Mouse (Mus musculus) myocyte (in vitro differentiated cells): ENCODE measurements at regions not wholly inside any gene's neighbourhood (a gene's known extent, or its start where the extent isn't known, plus 50 kb on each side); places are given as distances from the start of the nearest gene placed in this dataset.

ENCODE experiments used
- CEBPB ChIP-seq: IDR thresholded peaks from 2 replicates; pipeline ENCODE4 v1.6.1; 2011; ENCODE audit warnings: mild to moderate bottlenecking, moderate library complexity; ENCODE audit not compliant: poor library complexity, insufficient read depth, severe bottlenecking
- MAX ChIP-seq: IDR thresholded peaks from one replicate; pipeline ENCODE4 v1.6.1; 2011; ENCODE audit warnings: low read depth, mild to moderate bottlenecking, control low read depth
- MYOD1 ChIP-seq, 3 experiments: IDR thresholded peaks; one replicate each; pipeline ENCODE4 v1.6.1; 2011; ENCODE audit warnings: control low read depth in 2 of 3, low read depth in 2 of 3, mild to moderate bottlenecking in 2 of 3, moderate library complexity in 1 of 3; ENCODE audit not compliant: insufficient read length in 2 of 3, control insufficient read depth in 1 of 3
- MYOG ChIP-seq, 3 experiments: IDR thresholded peaks; one replicate each; pipeline ENCODE4 v1.6.1; 2011; ENCODE audit warnings: control low read depth in 2 of 3, low read depth in 2 of 3, mild to moderate bottlenecking in 2 of 3; ENCODE audit not compliant: insufficient read length in 2 of 3, control insufficient read depth in 1 of 3, insufficient read depth in 1 of 3
- POLR2A ChIP-seq: IDR thresholded peaks from one replicate; pipeline ENCODE4 v1.6.1; 2011; ENCODE audit warnings: low read depth, mild to moderate bottlenecking, control low read depth, moderate library complexity; ENCODE audit not compliant: insufficient read length
- POLR2AphosphoS2 ChIP-seq: IDR thresholded peaks from one replicate; pipeline ENCODE4 v1.6.1; 2011; ENCODE audit warnings: low read depth, control low read depth; ENCODE audit not compliant: insufficient read length
- REST ChIP-seq: IDR thresholded peaks from one replicate; pipeline ENCODE4 v1.6.1; 2011; ENCODE audit warnings: mild to moderate bottlenecking, control low read depth, moderate library complexity; ENCODE audit not compliant: insufficient read depth, insufficient read length
- TCF12 ChIP-seq: IDR thresholded peaks from one replicate; pipeline ENCODE4 v1.6.1; 2011; ENCODE audit warnings: mild to moderate bottlenecking, control low read depth; ENCODE audit not compliant: poor library complexity, insufficient read depth, severe bottlenecking
- USF1 ChIP-seq: IDR thresholded peaks from one replicate; pipeline ENCODE4 v1.6.1; 2011; ENCODE audit warnings: low read depth, mild to moderate bottlenecking, control low read depth, moderate library complexity

GRCm38 (mm10) chr3:104571935-104572631 is 60.4 kb upstream of the Lrig2 start:
- no peak for TF ChIP-seq POLR2A
- no peak for TF ChIP-seq POLR2AphosphoS2
- TF ChIP-seq USF1: no peak
- TF ChIP-seq CEBPB: no peak
- TF ChIP-seq REST: no peak
- TF ChIP-seq MYOD1 (IDR thresholded peaks at IDR 0.05; ENCODE audit: control insufficient read depth in 1 of 3, insufficient read length in 2 of 3, low read depth in 2 of 3): no peak
- no peak for TF ChIP-seq MAX
- no peak for TF ChIP-seq TCF12
- TF ChIP-seq MYOG (IDR thresholded peaks at IDR 0.05; ENCODE audit: control insufficient read depth in 1 of 3, insufficient read depth in 1 of 3, insufficient read length in 2 of 3, low read depth in 2 of 3): no peak
